Mouse (Mus musculus) left cerebral cortex, postnatal 36 days (tissue): ENCODE measurements at regions not wholly inside any gene's neighbourhood (a gene's known extent, or its start where the extent isn't known, plus 50 kb on each side); places are given as distances from the start of the nearest gene placed in this dataset.

Source experiments
- DNase-seq, 2 experiments: peaks; one replicate each; pipeline ENCODE4 v3.0.0; 2021 to 2022; ENCODE audit warnings: low spot score in 2 of 2, mixed read lengths in 1 of 2
- intact Hi-C: fragments of 180-260 bp; cut with DNase I; formaldehyde crosslinking; loops from one replicate; pipeline ENCODE4 v1.15.1; 2025

DNA sequence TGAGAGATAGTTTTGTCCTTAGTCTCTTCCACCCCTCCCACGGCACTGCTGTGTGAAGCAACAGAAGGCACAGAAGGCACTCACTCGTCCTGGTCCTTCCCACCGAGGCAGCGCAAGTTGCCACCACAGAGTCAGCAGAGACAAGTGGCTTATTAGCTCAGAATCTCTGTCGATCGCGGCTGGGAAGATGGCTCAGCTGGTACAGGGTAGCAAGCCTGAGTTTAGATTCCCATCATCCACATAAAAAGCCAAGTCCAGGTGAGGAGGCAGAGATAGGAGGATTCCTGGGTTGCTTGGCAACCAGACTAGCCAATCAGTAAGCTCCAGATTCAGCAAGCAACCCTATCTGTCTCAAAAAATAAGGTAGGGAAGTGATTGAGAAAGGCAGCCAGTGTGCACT lies 55.0 kb upstream of the Zfp706 start:
- DNase-seq: peak; percentile 41 to 44
- intact Hi-C loops: no loop called here

DNA sequence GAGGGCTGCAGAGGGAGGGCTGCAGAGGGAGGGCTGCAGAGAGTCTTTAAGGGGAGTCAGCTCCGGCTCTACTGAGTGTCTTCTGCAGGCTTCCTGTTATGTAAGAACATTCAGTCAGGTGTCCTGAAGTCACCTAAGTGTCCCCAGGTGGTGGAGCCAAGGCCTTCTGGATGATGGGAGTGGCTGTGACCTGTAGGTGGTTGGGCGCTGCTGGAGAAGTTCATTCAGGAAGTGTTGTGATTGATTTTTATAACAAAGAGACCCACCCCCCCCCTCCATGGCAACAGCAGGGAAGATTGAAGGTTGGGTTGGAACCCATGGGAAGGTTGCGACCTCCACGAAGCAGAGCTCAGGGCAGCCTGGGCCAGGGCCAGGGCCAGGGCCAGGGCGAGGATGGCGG lies 53.9 kb upstream of the Zfp706 start:
- intact Hi-C loops: no loop called here
- DNase-seq: no peak

DNA sequence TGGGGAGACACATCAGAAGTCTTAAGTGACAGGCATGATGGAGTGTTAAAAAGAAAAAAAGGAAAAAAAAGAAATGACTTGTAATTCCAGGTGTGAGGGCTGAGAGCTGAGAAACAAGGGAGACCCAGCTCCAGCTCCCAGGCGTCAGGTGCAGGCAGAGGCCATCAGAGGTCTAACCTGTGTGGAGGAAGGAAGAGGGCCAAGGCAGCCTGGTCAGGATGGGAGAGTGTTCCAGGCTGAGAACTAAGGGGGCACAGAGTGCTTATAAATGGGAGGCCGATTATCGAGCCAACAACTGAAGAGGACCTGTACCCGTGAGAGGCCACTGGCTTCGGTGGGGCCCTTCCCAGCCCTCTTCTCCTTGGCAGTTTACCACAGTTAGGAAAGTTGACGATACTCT lies 53.3 kb upstream of the Zfp706 start:
- DNase-seq: no peak
- intact Hi-C loops: no loop called here
